Mouse (Mus musculus) MEL (cell line): Measurements from ENCODE around the gene Gm20877. TPM values are rescaled to one million over a fixed set of nuclear protein-coding genes. Genes with fewer than 3 reads are reported as not detected.
"Not testable (repeated sequence)": the region's sequence is repeated elsewhere in the genome, so short reads cannot be mapped to it uniquely, and the experiment has no call there.

Experiments
- DNase-seq: peaks from one replicate; pipeline ENCODE4 v3.0.0; 2011; ENCODE audit warnings: low read depth, low spot score
- H3K27ac ChIP-seq: 2 replicates; pipeline ENCODE4 v1.5.1; 2012; ENCODE audit warnings: low read depth, mild to moderate bottlenecking, control low read depth, low read length, moderate library complexity; ENCODE audit not compliant: control insufficient read depth
- H3K27me3 ChIP-seq, 2 experiments: fragments of 150-350 bp in 1 of 2; sonication (generic) in 1 of 2; 2 replicates each; pipeline ENCODE4 v1.6.1; 2012; ENCODE audit warnings: low read length in 2 of 2, mild to moderate bottlenecking in 2 of 2, improper control_type of control experiment in 1 of 2, moderate library complexity in 1 of 2; ENCODE audit not compliant: insufficient read depth in 2 of 2, control insufficient read depth in 1 of 2
- H3K36me3 ChIP-seq, 2 experiments: 2 replicates each; pipeline ENCODE4 v1.6.1; 2012 to 2014; ENCODE audit warnings: low read length in 2 of 2, improper control_type of control experiment in 1 of 2, inconsistent platforms in 1 of 2, mild to moderate bottlenecking in 1 of 2; ENCODE audit not compliant: insufficient read depth in 2 of 2, control insufficient read depth in 1 of 2
- H3K4me1 ChIP-seq, 2 experiments: fragments of 150-350 bp in 1 of 2; sonication (generic) in 1 of 2; 2 replicates each; pipeline ENCODE4 v1.6.1; 2012; ENCODE audit warnings: low read length in 2 of 2, improper control_type of control experiment in 1 of 2, mild to moderate bottlenecking in 1 of 2; ENCODE audit not compliant: insufficient read depth in 2 of 2, control insufficient read depth in 1 of 2
- H3K4me3 ChIP-seq, 2 experiments: fragments of 150-350 bp in 1 of 2; sonication (generic) in 1 of 2; 2 replicates each; pipeline ENCODE4 v1.5.1; 2012; ENCODE audit warnings: low read depth in 2 of 2, low read length in 2 of 2, mild to moderate bottlenecking in 2 of 2, moderate library complexity in 2 of 2, control low read depth in 1 of 2, improper control_type of control experiment in 1 of 2; ENCODE audit not compliant: control insufficient read depth in 1 of 2, insufficient read depth in 1 of 2
- H3K79me2 ChIP-seq: 2 replicates; pipeline ENCODE4 v1.6.1; 2012; ENCODE audit warnings: mild to moderate bottlenecking, low read length, moderate library complexity; ENCODE audit not compliant: control insufficient read depth, poor library complexity, insufficient read depth
- H3K9ac ChIP-seq: 2 replicates; pipeline ENCODE4 v1.6.1; 2012; ENCODE audit warnings: low read depth, mild to moderate bottlenecking, control low read depth, low read length, moderate library complexity; ENCODE audit not compliant: control insufficient read depth, poor library complexity, severe bottlenecking
- H3K9me3 ChIP-seq: fragments of 150-350 bp; sonication (generic); replicated peaks from 2 replicates; pipeline ENCODE4 v1.6.1; 2012; ENCODE audit warnings: mild to moderate bottlenecking, low read length, improper control_type of control experiment, moderate library complexity; ENCODE audit not compliant: insufficient read depth
- polyA plus RNA-seq, 2 experiments: library from polyadenylated mRNA; stranded (reverse) in 1 of 2; unstranded in 1 of 2; fragments of >175 nt in 1 of 2; fragments of >200 nt in 1 of 2; gene quantifications; 2 replicates each; pipeline versions ENCODE4 v1.2.1 to v1.2.4; 2012; ENCODE audit warnings: low replicate concordance in 2 of 2, low read depth in 1 of 2; ENCODE audit not compliant: insufficient read length in 2 of 2, insufficient read depth in 1 of 2, missing spikeins in 1 of 2
- total RNA-seq: library from RNA; depleted of rRNA; stranded (reverse); fragments of 300-350 nt; gene quantifications from 2 replicates; pipeline ENCODE4 v1.2.3, GENCODE M21; 2012; rRNA removed

Gene Gm20877
- total RNA-seq (not detected in 2 replicates), polyA plus RNA-seq (not detected)

DNA sequence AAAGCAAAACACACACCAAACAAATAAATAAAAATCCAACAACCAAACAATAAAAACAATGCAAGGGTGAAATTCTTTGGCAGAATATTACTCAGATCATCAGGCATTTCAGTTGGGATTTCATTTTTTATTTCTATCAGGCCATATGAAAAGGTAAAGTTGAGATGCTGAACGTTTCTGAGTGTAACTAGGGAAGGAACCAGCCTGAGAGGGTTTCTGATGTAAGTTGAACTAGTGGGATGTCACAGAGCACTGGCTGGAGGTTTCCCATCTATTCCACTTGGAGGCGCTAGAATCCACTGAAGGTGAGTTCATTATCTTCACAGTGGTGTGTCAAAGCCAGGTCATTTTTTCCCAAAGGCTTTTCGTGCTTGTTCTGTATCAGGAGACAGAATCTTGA is at the start of gene Gm20877:
TSS of gene Gm20877 (plus strand) at position 301 of the 400 bp plus-strand sequence.
- not testable (repeated sequence) for H3K36me3 ChIP-seq, H3K4me3 ChIP-seq, DNase-seq, H3K27me3 ChIP-seq, H3K79me2 ChIP-seq, H3K9ac ChIP-seq, H3K27ac ChIP-seq, H3K4me1 ChIP-seq, H3K9me3 ChIP-seq
